Mouse (Mus musculus) adrenal gland, adult 18-20 months (tissue): ENCODE measurements around the gene Tk1. TPM values are rescaled to one million over a fixed set of nuclear protein-coding genes. Genes with fewer than 3 reads are reported as not detected.
A peak's percentile ranks its signal among the peaks of the same experiment; 100 is the strongest.

Source experiments
- DNase-seq, 2 experiments: peaks; one replicate each; pipeline ENCODE4 v3.0.0; 2021 to 2022; ENCODE audit warnings: low spot score in 2 of 2
- long read RNA-seq, 2 experiments: library from polyadenylated mRNA; stranded (forward); transcript quantifications; one replicate each; pipeline ENCODE4 v2.0.0; 2021
- total RNA-seq, 2 experiments: library from RNA; stranded (reverse); gene quantifications; 1 replicate in 1 of 2; 2 replicates in 1 of 2; pipeline ENCODE4 v1.2.3; 2021

Gene Tk1
- 1 to 10 TPM; 2.2 to 3.8 TPM for total RNA-seq
- long read RNA-seq, experiment 1 = 0 reads
- long read RNA-seq, experiment 2, partial matches to known transcripts = 0 of 2 reads
- long read RNA-seq, experiment 2, other reads (novel, unspliced or antisense) = 0 of 2 reads

GRCm38 (mm10) chr11:117825333-117826101, at the start of gene Tk1, which contains the start of gene Afmid:
TSS of gene Tk1 (minus strand) at chr11:117826092.
TSS of gene Afmid (plus strand) at chr11:117825924.
- peak; percentile 44 to 50 for DNase-seq

- no peak for DNase-seq
These were observed 49.8 kb upstream of the Tk1 start for GRCm38 (mm10) chr11:117875681-117876080.

GRCm38 (mm10) chr11:117874419-117874818, 48.5 kb upstream of the Tk1 start:
- no peak for DNase-seq

- peak; percentile 74 to 77 for DNase-seq
These were observed 47.1 kb upstream of the Tk1 start, which contains the start of gene Tha1 for GRCm38 (mm10) chr11:117872861-117873608. TSS of gene Tha1 (minus strand) at chr11:117873481.

DNA sequence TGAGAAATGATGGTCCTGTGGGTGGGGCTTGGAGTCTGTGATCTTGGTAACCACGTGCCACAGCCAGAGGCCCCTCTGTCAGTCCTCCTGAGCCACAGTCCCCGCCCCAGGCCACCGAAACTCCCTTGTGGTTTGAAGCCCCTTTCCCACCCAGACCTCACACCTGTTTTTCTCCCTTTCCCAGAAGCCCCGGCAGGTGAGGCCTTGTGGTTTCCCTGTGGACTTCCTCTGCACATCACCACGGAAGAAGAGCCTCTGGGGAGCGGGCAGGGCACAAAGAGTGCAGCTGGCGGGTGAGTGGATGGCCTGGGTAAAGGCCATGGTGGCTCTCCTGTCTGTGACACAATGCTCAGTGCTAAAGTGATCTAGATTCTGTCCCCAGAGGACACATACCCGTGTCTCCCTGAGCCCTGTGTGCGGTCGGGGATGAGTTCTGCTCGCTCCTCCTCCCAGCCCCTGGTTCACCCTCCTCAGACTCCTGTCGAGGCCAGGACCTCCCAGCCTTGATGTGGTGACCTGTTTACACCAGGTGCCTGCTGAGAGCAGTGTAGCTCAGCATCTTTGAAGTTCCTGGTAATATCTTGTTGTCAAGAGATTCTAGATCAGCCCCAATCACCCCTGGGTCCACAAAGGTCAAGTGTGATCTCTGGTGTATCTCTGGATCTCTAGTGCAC, 46.2 kb upstream of the Tk1 start:
- DNase-seq = no peak

GRCm38 (mm10) chr11:117871376-117871775, 45.5 kb upstream of the Tk1 start:
- no peak for DNase-seq

GRCm38 (mm10) chr11:117870688-117871365, 44.9 kb upstream of the Tk1 start:
- DNase-seq = peak; percentile 62 to 64

DNA sequence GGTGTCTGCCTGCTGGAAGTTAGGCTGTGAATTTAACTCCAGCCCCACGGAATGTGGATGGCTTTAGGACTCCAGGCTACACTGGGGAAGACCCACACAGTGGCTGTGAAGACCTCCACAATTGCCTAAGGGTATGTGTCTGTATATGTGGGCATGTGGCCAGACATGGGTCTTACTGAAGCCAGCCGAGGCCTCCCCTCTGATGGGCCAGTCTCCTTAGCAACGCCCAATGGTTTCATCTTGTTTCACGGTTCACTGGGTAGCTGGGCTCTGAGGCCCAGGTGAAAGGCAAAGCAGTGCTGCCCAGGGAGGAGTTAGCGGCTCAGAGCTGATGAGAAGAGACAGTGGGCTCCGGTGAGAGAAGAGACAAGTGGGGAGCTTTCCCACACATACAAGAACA, 40.1 kb upstream of the Tk1 start:
- no peak for DNase-seq

DNA sequence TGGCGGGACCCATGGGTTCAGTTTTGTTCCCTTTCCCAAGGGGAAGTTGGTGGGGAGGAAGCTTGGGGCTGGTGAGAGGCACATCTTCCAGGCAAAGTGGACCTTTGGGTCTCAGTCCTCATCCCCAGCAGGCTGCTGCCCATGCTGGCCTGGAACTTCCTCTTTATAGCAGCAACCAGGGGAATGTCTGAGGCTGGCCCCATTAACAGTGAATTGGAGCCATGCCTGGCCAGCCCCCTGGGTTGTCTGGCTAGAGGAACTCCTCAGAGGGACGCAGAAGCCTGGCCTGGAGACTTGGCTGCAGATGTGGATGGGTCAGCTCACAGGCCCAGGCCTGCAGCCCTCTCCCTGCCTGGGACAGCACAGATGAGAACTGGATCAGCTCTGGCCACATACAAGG, 38.9 kb upstream of the Tk1 start:
- DNase-seq = no peak

DNA sequence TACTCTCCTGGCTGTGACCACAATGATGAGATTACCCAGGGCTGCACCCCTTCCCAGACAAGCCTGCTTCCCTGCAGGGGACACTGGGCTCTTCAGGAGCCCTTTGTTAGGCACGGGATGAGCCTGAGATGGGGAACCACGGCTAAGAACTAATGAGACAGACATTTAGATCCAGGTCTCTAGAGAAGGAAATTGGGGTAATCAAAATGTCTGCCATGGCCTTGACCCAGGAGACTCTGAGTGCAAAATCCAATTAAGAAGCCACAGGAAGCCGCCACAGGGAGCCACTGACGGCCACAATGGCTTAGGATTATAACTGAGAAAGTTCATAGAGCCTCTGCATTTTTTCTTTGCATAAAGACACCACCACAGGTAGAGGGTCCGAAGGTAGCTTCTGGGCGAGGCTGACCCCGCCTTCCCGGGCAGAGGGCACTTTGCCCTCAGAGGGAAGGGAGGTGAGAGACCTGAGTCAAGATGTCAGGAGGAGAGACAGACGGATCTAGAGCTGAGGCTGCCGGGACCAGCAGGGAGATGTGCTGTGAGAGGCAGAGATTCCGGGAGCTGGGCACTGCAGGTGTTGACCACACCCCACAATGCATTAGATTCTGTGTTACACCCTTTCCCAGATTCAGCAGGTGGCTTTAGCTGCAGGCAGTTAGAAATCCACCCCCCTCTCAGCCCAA, 37.4 kb upstream of the Tk1 start:
- DNase-seq = no peak

GRCm38 (mm10) chr11:117860601-117861000, 34.7 kb upstream of the Tk1 start, which contains the start of gene Tmem235:
TSS of gene Tmem235 (plus strand) at chr11:117860752.
- DNase-seq = no peak

GRCm38 (mm10) chr11:117858392-117858791, 32.5 kb upstream of the Tk1 start:
- no peak for DNase-seq

- DNase-seq = no peak
These were observed 31.6 kb upstream of the Tk1 start for GRCm38 (mm10) chr11:117857462-117857861.

DNA sequence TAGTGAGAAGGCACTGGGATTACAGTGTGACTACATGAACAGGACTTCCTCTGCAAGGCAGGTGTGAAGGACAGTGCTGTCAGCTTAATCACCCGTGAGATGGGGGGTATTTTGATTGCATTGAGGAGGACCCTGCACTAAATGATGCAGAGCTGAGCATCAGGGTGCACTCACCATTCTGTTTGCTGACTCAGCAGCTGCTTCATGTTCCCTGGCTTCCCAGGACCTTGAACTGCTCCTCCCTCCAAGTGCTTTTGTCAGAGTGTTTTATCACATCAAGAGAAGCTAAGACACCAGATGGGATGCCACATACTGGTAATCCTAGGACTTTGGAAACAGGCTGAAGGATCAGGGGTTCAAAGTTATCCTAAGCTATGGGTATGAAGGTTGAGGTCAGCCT, 30.1 kb upstream of the Tk1 start:
- no peak for DNase-seq

GRCm38 (mm10) chr11:117855360-117855759, 29.5 kb upstream of the Tk1 start:
- DNase-seq = no peak

DNA sequence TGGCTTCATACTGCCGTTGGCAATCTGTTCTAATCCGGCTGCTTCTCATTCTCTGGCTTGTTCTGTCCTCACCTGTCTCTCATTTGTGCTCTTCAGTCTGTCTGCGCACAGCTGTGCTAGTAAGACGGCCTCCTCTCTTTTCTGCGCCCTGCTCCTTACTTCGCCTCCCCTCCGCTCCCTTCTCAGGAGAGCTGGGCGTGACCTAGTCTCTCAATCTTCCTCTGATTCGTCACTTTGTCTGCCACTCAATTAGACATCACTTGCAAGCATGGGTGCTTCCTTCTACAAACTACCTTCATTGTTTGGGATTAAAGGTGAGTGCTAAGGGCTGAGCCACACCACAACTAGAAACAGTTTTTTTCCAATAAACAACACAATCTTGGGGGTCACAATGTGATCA, 28.3 kb upstream of the Tk1 start:
- no peak for DNase-seq

GRCm38 (mm10) chr11:117852875-117853274, 27.0 kb upstream of the Tk1 start:
- no peak for DNase-seq

DNA sequence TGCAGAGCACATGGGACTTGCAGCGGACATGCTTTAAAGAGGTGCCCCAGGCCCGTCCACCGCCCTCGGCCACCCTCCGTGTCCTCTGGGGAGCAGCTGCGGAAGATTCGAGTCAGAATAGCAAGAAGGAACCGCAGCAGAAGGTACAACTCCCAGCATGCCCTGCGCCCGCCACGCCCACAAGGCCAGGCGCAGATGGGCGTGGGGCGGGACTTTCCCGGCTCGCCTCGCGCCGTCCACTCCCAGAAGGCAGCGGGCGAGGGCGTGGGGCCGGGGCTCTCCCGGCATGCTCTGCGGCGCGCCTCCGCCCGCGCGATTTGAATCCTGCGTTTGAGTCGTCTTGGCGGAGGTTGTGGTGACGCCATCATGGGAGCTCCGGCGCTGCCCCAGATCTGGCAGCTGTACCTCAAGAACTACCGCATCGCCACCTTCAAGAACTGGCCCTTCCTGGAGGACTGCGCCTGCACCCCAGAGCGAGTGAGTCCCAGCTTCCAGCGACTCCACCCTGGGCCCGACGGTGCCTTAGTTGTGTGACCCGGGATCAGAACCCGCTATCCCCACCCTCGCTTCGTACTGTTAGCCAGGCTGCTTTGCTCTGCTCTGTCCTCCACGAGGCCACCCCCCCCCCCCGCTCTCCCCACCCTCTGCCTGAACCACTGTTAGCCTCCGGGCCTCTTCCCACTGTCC, 23.2 kb upstream of the Tk1 start, which contains the start of gene Birc5:
TSS of gene Birc5 (plus strand) at position 267 of the 687 bp plus-strand sequence.
- peak; percentile 96 to 98 for DNase-seq

- peak in 1 of 2 experiments; percentile 39 for DNase-seq
These were observed 22.5 kb upstream of the Tk1 start for GRCm38 (mm10) chr11:117848271-117848984.
